Mouse (Mus musculus) stomach, postnatal 0 days (tissue): ENCODE measurements at regions not wholly inside any gene's neighbourhood (a gene's known extent, or its start where the extent isn't known, plus 50 kb on each side); places are given as distances from the start of the nearest gene placed in this dataset.

ENCODE experiments used
- ATAC-seq: fragments of 200-750 bp; cut with Nextera tagmentation; 2 replicates; pipeline ENCODE4 v1.8.0; 2017; ENCODE audit not compliant: low FRiP score, low TSS enrichment
- DNase-seq: peaks from one replicate; pipeline ENCODE4 v3.0.0-alpha.2; 2016; ENCODE audit warnings: low spot score
- H3K27ac ChIP-seq: fragments of 300-500 bp; sonication (generic); replicated peaks from 2 replicates; pipeline ENCODE4 v1.5.1; 2014; ENCODE audit warnings: mild to moderate bottlenecking, control low read depth
- H3K27me3 ChIP-seq: fragments of 300-500 bp; sonication (generic); 2 replicates; pipeline ENCODE4 v1.6.1; 2014; ENCODE audit warnings: low read length; ENCODE audit not compliant: control insufficient read depth, insufficient read depth
- H3K36me3 ChIP-seq: fragments of 300-500 bp; sonication (generic); 2 replicates; pipeline ENCODE4 v1.6.1; 2014; ENCODE audit warnings: low read length, mixed read lengths; ENCODE audit not compliant: control insufficient read depth, insufficient read depth
- H3K4me1 ChIP-seq: fragments of 300-500 bp; sonication (generic); replicated peaks from 2 replicates; pipeline ENCODE4 v1.6.1; 2014; ENCODE audit warnings: antibody characterized with exemption; ENCODE audit not compliant: control insufficient read depth, insufficient read depth
- H3K4me2 ChIP-seq: fragments of 300-500 bp; sonication (generic); replicated peaks from 2 replicates; pipeline ENCODE4 v1.6.1; 2014; ENCODE audit warnings: low read depth, mild to moderate bottlenecking, control low read depth, moderate library complexity
- H3K4me3 ChIP-seq: fragments of 300-500 bp; sonication (generic); 2 replicates; pipeline ENCODE4 v1.5.1; 2014; ENCODE audit warnings: low read depth, low read length, control low read depth
- H3K9ac ChIP-seq: fragments of 300-500 bp; sonication (generic); 2 replicates; pipeline ENCODE4 v1.6.1; 2014; ENCODE audit warnings: mild to moderate bottlenecking, low read length, control low read depth, mixed read lengths
- H3K9me3 ChIP-seq: fragments of 300-500 bp; sonication (generic); 2 replicates; pipeline ENCODE4 v1.6.1; 2016; ENCODE audit warnings: low read length; ENCODE audit not compliant: control insufficient read depth
- CTCF ChIP-seq: IDR thresholded peaks from 2 replicates; pipeline ENCODE4 v1.5.1; 2016; ENCODE audit warnings: antibody characterized with exemption, low read depth, mild to moderate bottlenecking, moderate library complexity
- EP300 ChIP-seq: optimal IDR thresholded peaks from 2 replicates; pipeline ENCODE3; 2016; ENCODE audit warnings: antibody characterized with exemption
- WGBS: fragments of 180-500 bp; shearing (Covaris S2); extraction: QIAGEN DNeasy Blood & Tissue Kit; methylation state at CpG from one replicate; pipeline ENCODE4 v1.1.7; 2014; 5-methylcytosine and 5-hydroxymethylcytosine counted together

DNA sequence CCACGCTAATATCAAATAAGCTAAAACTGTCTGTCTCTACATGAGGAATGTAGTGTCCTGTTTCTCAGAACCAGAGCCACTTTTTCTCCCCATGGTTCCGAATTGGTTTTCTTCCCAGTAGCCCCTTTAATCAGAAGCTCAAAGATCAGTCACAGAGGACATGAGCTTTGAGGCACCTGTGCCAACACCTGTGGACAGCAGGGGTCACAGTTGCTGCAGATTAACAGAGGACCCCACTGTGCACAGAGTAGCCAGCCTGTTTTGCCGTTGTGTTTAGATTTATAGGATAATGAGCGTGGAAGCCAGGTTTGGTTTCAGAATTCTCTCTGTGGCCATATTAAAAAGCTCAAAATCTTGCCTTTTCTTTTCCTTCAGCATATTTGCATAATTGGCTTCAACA, 380.2 kb downstream of the Ipmk start:
- no peak for DNase-seq
- no peak for TF ChIP-seq EP300
- no peak for ATAC-seq
- H3K27ac ChIP-seq = no peak overlapping the region
- no peaks in the 10 kb centered on the region for H3K27me3 ChIP-seq
- WGBS = 55% methylated on average over 4 of the region's 4 CpGs
- H3K9ac ChIP-seq = no peak overlapping the region
- H3K4me3 ChIP-seq = no peak overlapping the region
- H3K9me3 ChIP-seq = no peaks in the 10 kb centered on the region
- no peak overlapping the region for H3K4me2 ChIP-seq
- no peaks in the 10 kb centered on the region for H3K4me1 ChIP-seq
- H3K36me3 ChIP-seq = no peaks in the 10 kb centered on the region

DNA sequence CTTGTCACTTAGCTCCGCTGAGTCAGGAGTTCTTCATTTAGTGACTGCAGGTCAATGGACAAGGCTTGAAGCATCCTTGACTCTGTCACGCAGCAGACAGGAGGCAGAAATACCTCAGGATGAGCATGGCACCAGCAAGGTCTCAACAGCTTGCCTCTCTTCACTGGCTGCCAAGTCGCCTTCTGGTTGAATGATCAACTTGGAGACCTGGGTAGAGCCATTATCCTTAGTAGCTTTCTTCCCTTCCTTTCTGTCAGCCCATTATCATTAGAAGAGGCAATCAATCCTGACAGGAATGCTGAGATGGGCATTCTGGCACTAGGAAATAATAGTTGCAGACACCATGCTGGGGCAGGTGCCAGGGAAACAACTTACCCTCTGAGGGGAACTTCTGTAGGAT, 386.3 kb downstream of the Ipmk start:
- Histone ChIP-seq H3K4me2 (no peak overlapping the region), H3K27ac (no peak overlapping the region), H3K36me3 (no peaks in the 10 kb centered on the region), H3K9ac (no peak overlapping the region), H3K9me3 (no peaks in the 10 kb centered on the region), H3K4me3 (no peak overlapping the region), H3K27me3 (no peaks in the 10 kb centered on the region), H3K4me1 (no peaks in the 10 kb centered on the region)
- 87% methylated on average over 3 of the region's 3 CpGs for WGBS
- DNase-seq = no peak
- TF ChIP-seq EP300 = no peak
- TF ChIP-seq CTCF = no peak
- no peak for ATAC-seq

DNA sequence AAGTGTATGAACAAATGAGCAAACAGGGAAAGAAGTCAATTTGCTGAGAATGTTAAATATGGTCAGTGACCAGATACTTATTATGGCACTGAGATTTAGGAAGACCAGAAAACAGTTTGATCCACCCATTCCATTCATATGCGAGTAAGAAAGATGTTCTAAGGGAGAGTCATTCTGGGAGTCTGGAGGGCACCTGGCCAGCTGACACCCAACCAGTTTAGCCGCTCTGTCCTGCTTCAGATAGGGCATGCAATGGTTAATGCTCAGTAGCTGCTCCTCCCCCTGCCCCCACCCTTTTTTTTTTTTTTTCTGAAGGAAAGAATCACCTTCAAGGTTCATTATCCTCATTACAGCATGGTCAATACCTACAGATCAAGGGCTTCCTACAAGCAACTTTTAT, 386.9 kb downstream of the Ipmk start:
- H3K27me3 ChIP-seq = no peaks in the 10 kb centered on the region
- H3K9ac ChIP-seq = no peak overlapping the region
- TF ChIP-seq CTCF (no peak), EP300 (no peak)
- no peaks in the 10 kb centered on the region for H3K36me3 ChIP-seq
- H3K9me3 ChIP-seq = no peaks in the 10 kb centered on the region
- no peaks in the 10 kb centered on the region for H3K4me1 ChIP-seq
- WGBS = 78% methylated on average over 2 of the region's 2 CpGs
- no peak overlapping the region for H3K4me2 ChIP-seq
- no peak overlapping the region for H3K4me3 ChIP-seq
- H3K27ac ChIP-seq = no peak overlapping the region
- DNase-seq = no peak
- ATAC-seq = no peak

DNA sequence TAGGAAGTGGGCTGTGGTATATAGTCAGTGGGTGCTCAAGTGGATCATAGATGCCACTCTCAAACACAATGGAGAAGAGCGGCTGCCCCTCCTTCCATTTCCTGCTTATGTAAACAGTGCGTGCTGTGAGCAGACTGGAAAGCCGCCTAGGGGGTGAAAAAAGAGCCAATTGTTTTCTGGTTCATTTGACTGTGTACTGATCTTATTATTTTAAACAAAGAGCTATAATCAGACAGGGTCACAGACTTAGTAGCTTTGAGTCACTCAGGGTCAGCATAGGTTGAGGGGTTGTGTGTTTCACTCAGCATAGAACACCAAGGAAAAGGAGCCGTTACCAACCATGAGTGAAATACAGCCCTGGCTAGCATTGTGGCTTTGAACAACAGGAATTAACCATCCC, 390.7 kb downstream of the Ipmk start:
- Histone ChIP-seq H3K4me3 (no peak overlapping the region), H3K4me1 (no peaks in the 10 kb centered on the region), H3K9me3 (no peaks in the 10 kb centered on the region), H3K9ac (no peak overlapping the region), H3K36me3 (no peaks in the 10 kb centered on the region), H3K4me2 (no peak overlapping the region), H3K27me3 (no peaks in the 10 kb centered on the region), H3K27ac (no peak overlapping the region)
- ATAC-seq (no peak), DNase-seq (no peak)
- 19% methylated on average over 4 of the region's 4 CpGs for WGBS
- TF ChIP-seq CTCF (no peak), EP300 (no peak)

DNA sequence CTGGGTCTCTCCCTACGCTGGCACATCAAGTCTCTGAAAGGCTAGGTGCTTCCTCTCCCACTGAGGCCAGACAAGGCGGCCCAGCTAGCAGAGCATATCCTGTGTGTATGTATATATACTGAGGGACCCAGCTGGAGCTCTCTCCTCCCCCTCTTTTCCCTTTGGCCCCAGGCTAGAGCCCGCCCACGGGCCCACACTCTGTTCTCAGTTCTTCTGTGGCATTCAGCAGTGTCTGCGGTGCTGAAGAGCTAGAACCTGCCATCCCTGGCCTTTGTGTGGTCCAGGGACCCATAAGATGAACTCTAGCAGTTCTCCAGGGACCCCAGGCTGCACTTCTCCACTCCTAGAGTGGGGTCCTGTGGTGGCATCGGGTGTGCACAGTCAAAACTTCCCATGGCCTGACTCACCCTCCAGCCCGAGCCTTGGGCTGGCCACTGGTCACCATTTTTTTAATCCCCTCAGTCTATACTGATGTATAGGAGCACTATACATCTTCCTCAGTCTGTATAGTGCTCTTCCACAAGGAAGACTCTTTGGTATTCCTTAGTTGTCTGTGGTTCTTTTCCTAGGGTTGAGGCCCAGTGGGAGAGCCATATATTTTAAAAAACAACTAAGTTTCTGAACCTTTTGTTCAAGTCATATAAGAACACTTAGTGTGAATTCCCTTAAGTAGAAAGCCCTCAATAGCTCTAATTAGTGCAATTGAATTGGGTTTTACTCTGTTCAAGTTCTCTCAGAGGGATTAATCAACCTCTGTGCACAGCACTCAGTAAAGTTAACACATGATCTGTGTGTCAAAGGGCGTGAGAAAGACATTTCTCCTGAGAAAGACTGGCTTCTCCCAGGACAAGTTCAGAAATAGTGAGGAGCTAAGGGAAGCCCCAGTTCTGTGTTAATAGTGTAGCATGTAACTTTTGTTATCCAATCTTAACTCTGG, 401.3 kb downstream of the Ipmk start:
- TF ChIP-seq CTCF = no peak
- TF ChIP-seq EP300 = no peak
- H3K9ac ChIP-seq = no peak overlapping the region
- no peak overlapping the region for H3K4me3 ChIP-seq
- no peaks in the 10 kb centered on the region for H3K4me1 ChIP-seq
- H3K36me3 ChIP-seq = no peaks in the 10 kb centered on the region
- no peak overlapping the region for H3K27ac ChIP-seq
- 80% methylated on average over 8 of the region's 8 CpGs for WGBS
- DNase-seq (no peak), ATAC-seq (no peak)
- no peaks in the 10 kb centered on the region for H3K9me3 ChIP-seq
- no peaks in the 10 kb centered on the region for H3K27me3 ChIP-seq
- H3K4me2 ChIP-seq = no peak overlapping the region

DNA sequence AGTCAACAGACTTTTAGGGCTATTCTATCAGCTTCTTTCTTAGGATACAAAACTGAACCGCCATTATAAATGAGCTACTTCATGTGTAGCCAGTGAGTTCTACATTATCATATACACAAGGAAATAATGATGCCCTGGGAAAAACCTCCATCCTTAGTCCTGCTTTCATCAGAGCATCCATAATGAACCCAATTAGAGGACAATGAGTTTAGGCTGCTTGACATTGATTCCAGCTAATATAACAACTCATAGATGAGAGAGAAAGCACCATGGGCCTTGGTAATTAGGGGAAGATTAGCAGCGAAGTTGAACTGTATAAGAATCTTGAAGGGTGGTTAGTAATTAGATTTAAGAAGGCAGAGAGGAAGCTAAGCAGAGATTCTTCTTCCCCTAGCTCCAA, 405.7 kb downstream of the Ipmk start:
- H3K9ac ChIP-seq = no peak overlapping the region
- no peak overlapping the region for H3K27ac ChIP-seq
- no peaks in the 10 kb centered on the region for H3K27me3 ChIP-seq
- ATAC-seq (no peak), DNase-seq (no peak)
- H3K9me3 ChIP-seq = no peaks in the 10 kb centered on the region
- H3K4me1 ChIP-seq = no peaks in the 10 kb centered on the region
- 84% methylated on average over 2 of the region's 2 CpGs for WGBS
- H3K4me3 ChIP-seq = no peak overlapping the region
- no peak overlapping the region for H3K4me2 ChIP-seq
- TF ChIP-seq CTCF (no peak), EP300 (no peak)
- H3K36me3 ChIP-seq = no peaks in the 10 kb centered on the region
